Mouse (Mus musculus) spleen, adult 2 months (tissue): Measurements from ENCODE around the gene Lss. TPM values are rescaled to one million over a fixed set of nuclear protein-coding genes. Genes with fewer than 3 reads are reported as not detected.
A peak's percentile ranks its signal among the peaks of the same experiment; 100 is the strongest.

ENCODE experiments used
- DNase-seq, 2 experiments: peaks; one replicate each; pipeline versions ENCODE4 v3.0.0 to v3.0.0-alpha.2; 2012 to 2021; ENCODE audit warnings: low spot score in 2 of 2, low read depth in 1 of 2
- H3K27ac ChIP-seq: fragments of 200-500 bp; 2 replicates; pipeline ENCODE4 v1.5.1; 2012; ENCODE audit warnings: low read length, inconsistent platforms; ENCODE audit not compliant: insufficient read depth
- H3K27me3 ChIP-seq: fragments of 200-500 bp; 2 replicates; pipeline ENCODE4 v1.6.1; 2012; ENCODE audit warnings: mild to moderate bottlenecking, moderate library complexity, low read length, inconsistent platforms; ENCODE audit not compliant: control insufficient read depth, insufficient read depth
- H3K36me3 ChIP-seq: fragments of 200-500 bp; 2 replicates; pipeline ENCODE4 v1.6.1; 2012; ENCODE audit warnings: mild to moderate bottlenecking, low read length, inconsistent platforms; ENCODE audit not compliant: control insufficient read depth, insufficient read depth
- H3K4me1 ChIP-seq: fragments of 200-500 bp; 2 replicates; pipeline ENCODE4 v1.6.1; 2011; ENCODE audit warnings: inconsistent platforms; ENCODE audit not compliant: control insufficient read depth, insufficient read depth, insufficient read length
- H3K4me3 ChIP-seq: fragments of 200-500 bp; 2 replicates; pipeline ENCODE4 v1.5.1; 2011; ENCODE audit warnings: mild to moderate bottlenecking, inconsistent platforms; ENCODE audit not compliant: insufficient read depth, insufficient read length; ENCODE audit errors: extremely low read depth
- CTCF ChIP-seq: fragments of 200-500 bp; IDR thresholded peaks from 2 replicates; pipeline ENCODE4 v1.5.1; 2011; ENCODE audit warnings: mild to moderate bottlenecking, inconsistent platforms; ENCODE audit not compliant: insufficient read depth, insufficient read length, insufficient replicate concordance; ENCODE audit errors: extremely low read depth
- POLR2A ChIP-seq: fragments of 200-500 bp; IDR thresholded peaks from 2 replicates; pipeline ENCODE4 v1.6.1; 2011; ENCODE audit warnings: low read depth, low read length, inconsistent platforms
- WGBS: fragments of 180-500 bp; shearing (Covaris S2); methylation state at CpG from one replicate; pipeline ENCODE4 v1.1.7; 2018; 5-methylcytosine and 5-hydroxymethylcytosine counted together
- polyA plus RNA-seq: library from polyadenylated mRNA; depleted of rRNA; stranded (reverse); fragments of >200 nt; gene quantifications from 2 replicates; pipeline ENCODE4 v1.2.3, GENCODE M21; 2012

The Lss gene
- polyA plus RNA-seq, 1 experiment = 9.0 TPM

- H3K27me3 ChIP-seq = no peaks in the 10 kb centered on the region
- 91% methylated on average over 11 of the region's 11 CpGs for WGBS
- no peak for DNase-seq
- no peaks in the 10 kb centered on the region for H3K4me1 ChIP-seq
- no peak overlapping the region for H3K27ac ChIP-seq
- H3K4me3 ChIP-seq = no peak overlapping the region
- peaks cover 48% of the 10 kb centered on the region for H3K36me3 ChIP-seq
- TF ChIP-seq POLR2A = no peak
Measured at GRCm38 (mm10) chr10:76504271-76504943, 27.0 kb upstream of the Lss start.

- WGBS = 91% methylated on average over 7 of the region's 7 CpGs
- DNase-seq = no peak
- TF ChIP-seq POLR2A (no peak), CTCF (no peak)
- H3K27ac ChIP-seq = no peak overlapping the region
- no peaks in the 10 kb centered on the region for H3K27me3 ChIP-seq
- H3K36me3 ChIP-seq = peaks cover 37% of the 10 kb centered on the region
- no peak overlapping the region for H3K4me3 ChIP-seq
- no peaks in the 10 kb centered on the region for H3K4me1 ChIP-seq
Measured at GRCm38 (mm10) chr10:76505865-76506264, 25.5 kb upstream of the Lss start.

GRCm38 (mm10) chr10:76512965-76513583 is 18.3 kb upstream of the Lss start:
- no peaks in the 10 kb centered on the region for H3K27me3 ChIP-seq
- WGBS = 51% methylated on average over 5 of the region's 5 CpGs
- H3K36me3 ChIP-seq = peaks cover 15% of the 10 kb centered on the region
- TF ChIP-seq CTCF = peak; percentile 81; the same call in 1 of the 2 replicates
- TF ChIP-seq POLR2A = no peak
- H3K27ac ChIP-seq = no peak overlapping the region
- no peak overlapping the region for H3K4me3 ChIP-seq
- no peaks in the 10 kb centered on the region for H3K4me1 ChIP-seq
- peak; percentile 59 to 78 for DNase-seq

DNA sequence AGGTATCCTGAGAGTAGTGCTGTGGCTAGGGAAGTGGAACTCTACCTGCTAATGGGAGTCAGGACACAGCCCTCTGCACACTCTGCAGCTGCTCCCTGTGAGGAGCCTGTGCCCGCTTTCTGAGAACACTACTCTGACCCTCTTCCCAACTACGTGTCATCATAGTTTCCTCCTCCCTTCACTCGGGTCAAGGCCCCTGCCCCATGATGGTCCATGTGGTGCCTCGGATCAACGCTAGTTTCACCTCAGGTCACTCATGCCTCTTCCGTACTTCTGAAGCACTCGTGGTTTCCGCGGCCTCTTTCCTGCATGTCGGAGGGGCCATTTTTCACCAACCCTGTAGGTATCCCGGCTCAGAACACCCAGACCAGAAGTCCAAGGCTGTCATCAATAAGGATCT is 466 bp upstream of the Lss start:
- DNase-seq = no peak
- WGBS = 1% methylated on average over 11 of the region's 11 CpGs
- H3K27me3 ChIP-seq = no peaks in the 10 kb centered on the region
- peaks cover 3% of the 10 kb centered on the region; the same call in 1 of the 2 replicates for H3K36me3 ChIP-seq
- peak overlapping the region; percentile 55 for H3K4me3 ChIP-seq
- TF ChIP-seq CTCF = no peak
- no peak for TF ChIP-seq POLR2A
- H3K27ac ChIP-seq = no peak overlapping the region
- H3K4me1 ChIP-seq = peaks cover 10% of the 10 kb centered on the region

- Histone ChIP-seq H3K4me1 (peaks cover 10% of the 10 kb centered on the region), H3K36me3 (peaks cover 4% of the 10 kb centered on the region; the same call in 1 of the 2 replicates), H3K4me3 (peak overlapping the region; percentile 71), H3K27ac (peak overlapping the region; percentile 44; the same call in 1 of the 2 replicates), H3K27me3 (no peaks in the 10 kb centered on the region)
- no peak for TF ChIP-seq POLR2A
- TF ChIP-seq CTCF = no peak
- 6% methylated on average over 14 of the region's 14 CpGs for WGBS
- DNase-seq = no peak
Measured at GRCm38 (mm10) chr10:76531828-76532227, 440 bp downstream of the Lss start.

DNA sequence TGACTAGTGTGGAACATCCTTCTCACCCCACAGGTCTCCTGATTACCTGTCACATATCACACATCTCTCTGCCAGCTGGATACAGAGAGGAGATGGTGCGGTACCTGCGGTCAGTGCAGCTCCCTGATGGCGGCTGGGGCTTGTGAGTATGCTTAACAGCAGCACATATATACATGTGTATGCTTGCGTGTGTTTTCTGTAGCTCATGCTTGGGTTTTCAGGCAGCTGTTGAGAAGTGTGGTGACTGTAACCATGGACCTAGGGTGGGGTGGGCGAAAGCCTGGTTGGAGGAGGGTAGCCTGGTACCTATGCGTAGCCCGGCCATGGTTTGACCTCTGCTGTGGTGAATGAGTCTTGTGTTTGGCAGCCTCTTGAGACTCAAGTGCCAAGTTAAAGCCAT is 4.1 kb downstream of the Lss start:
- no peak for DNase-seq
- Histone ChIP-seq H3K27me3 (no peaks in the 10 kb centered on the region), H3K27ac (no peak overlapping the region), H3K36me3 (peaks cover 8% of the 10 kb centered on the region), H3K4me1 (peaks cover 9% of the 10 kb centered on the region), H3K4me3 (no peak overlapping the region)
- TF ChIP-seq POLR2A (no peak), CTCF (no peak)
- WGBS = 94% methylated on average over 7 of the region's 7 CpGs

- H3K4me3 ChIP-seq = no peak overlapping the region
- no peaks in the 10 kb centered on the region for H3K27me3 ChIP-seq
- WGBS = 90% methylated on average over 9 of the region's 9 CpGs
- TF ChIP-seq POLR2A = no peak
- TF ChIP-seq CTCF = no peak
- peaks cover 3% of the 10 kb centered on the region; the same call in 1 of the 2 replicates for H3K4me1 ChIP-seq
- H3K27ac ChIP-seq = no peak overlapping the region
- no peak for DNase-seq
- peaks cover 8% of the 10 kb centered on the region for H3K36me3 ChIP-seq
Measured at GRCm38 (mm10) chr10:76537619-76538018, 6.2 kb downstream of the Lss start.
